Mouse (Mus musculus) heart, adult 11 months (tissue): ENCODE data around the gene Gm20388.
A peak's percentile ranks its signal among the peaks of the same experiment; 100 is the strongest.

ENCODE experiments used
- DNase-seq: peaks from one replicate; pipeline ENCODE4 v3.0.0; 2022

The Gm20388 gene

DNA sequence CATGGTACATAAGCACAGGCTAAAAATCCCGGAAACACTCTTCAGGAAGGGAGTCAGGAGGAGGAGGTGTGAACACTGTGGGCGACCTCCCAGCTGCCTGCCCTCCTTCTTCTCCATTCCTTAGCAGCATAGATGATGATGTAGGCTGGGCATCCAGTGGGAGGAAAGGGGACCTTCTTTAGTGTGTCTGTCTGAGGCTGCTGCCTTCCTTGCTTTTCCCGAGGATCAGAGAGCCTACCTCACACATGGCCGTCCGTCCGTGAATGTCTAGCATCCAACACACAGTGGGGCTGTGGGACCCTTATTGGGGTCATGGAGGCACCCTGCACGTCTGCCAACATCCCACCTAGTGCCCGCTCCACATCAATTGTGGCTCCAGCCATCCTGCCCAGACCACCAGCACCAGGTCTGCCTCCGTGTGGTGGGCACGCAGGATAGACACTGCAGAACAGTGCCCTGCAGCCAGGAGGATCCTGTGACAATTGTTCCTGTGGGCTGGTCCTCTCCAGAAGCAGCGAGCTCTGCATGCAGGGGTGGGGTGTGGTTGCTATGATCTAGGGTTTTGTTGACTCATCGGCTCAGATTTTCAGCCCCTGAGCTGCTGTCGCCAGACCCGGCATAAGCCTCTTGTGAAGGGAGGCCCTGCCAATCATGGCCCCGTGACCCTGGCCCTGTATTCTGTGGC is 2174.2 kb downstream of the Gm20388 start:
- no peak for DNase-seq

DNA sequence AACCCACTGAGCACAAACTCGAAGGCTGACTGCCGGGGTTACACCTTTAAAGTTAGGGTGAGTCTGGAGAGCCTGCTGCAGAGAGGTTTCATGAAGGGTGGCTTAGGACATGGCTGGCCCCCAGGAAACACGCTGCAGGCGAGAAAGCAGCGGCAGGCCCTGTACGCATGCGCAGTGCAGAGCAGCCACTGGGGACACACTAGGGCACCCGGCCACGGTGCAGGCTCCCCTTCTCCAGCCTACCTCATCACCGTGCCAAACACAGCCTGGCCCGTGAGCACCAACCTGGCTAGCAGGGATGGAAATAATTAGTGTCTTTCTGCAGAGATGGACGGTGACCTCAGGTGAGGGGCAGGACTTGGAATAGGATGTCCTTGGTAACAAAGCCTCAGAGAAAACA is 2175.4 kb downstream of the Gm20388 start:
- DNase-seq, result no peak

DNA sequence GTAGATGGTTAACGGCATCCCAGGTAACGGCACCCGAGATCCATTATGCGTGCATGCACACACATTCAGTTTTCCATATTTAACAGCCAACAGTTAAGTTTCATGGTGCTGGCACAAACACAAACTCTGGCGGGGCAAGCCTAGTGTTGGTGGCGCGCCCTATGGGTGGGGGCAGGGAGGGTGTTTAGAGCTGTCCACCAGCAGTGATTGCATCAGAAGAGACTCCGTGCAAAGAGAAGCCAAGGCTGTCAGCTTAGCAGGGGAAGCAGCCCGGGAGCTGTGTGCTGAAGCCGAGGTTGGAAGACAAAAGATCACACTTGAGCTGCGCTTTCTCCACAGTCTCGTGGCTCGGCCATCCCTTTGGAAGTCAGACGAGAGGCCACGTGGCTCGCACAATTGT is 2178.0 kb downstream of the Gm20388 start:
- no peak for DNase-seq

DNA sequence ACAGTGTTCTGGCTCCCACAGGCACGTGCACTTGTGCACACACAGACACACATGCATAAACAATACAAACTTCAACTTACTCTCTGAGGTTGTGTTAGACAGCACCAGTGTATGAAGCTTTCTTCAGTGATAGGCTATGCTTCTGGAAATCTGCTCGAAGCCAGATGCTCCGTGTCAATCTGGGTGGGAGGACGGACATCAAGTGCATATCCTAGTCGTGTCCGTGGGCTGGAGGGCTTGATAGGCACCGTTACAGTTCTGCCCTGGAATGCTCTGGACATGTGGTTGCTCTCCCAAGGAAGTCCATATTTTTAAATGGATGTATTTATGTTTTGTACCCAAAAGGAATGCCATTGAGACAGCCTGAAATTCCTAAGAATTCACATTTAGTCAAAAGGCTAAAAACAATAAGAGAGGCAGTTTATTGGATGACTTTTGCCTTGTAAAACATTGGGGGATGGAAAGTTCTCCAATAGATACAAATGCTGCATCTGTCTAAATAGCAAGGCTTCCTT is 2178.6 kb downstream of the Gm20388 start:
- no peak for DNase-seq

DNA sequence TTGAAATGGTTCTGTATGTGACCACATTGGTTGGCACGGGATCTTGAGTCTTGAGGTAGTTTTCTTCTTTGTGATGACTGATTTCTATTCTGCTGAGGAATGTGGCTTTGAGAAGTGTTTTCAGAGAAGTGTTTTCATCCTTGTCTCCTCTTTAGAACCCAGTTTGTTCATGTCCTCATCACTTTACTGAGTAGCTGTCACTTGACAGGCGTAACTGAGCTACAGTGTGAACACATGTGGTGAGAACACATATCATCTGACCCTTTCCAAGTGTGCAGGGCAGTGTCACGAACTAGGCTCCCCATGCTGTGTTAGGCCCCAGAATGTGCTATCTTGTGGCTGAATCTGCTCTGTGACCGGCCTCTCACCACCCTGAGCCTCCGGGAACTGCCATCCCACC is 2181.8 kb downstream of the Gm20388 start:
- no peak for DNase-seq

DNA sequence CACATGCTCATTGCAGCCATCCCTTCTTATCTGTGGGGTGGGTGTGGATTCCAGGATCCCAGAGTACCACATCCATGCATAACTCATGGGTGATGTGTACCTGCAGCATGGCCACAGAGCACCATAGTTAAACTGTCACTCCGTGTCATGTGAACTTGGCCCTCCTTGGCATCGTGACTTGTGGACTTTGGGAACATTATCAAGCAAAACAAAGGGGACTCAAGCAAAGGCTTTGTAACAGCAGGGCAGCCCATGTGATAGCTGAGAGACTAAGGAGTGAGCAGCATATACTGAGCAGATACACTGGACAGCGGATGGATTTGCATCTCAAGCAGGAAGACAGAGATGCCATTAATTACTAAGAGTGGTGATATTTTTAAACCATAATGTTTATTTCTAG is 2188.1 kb downstream of the Gm20388 start:
- DNase-seq, result no peak

DNA sequence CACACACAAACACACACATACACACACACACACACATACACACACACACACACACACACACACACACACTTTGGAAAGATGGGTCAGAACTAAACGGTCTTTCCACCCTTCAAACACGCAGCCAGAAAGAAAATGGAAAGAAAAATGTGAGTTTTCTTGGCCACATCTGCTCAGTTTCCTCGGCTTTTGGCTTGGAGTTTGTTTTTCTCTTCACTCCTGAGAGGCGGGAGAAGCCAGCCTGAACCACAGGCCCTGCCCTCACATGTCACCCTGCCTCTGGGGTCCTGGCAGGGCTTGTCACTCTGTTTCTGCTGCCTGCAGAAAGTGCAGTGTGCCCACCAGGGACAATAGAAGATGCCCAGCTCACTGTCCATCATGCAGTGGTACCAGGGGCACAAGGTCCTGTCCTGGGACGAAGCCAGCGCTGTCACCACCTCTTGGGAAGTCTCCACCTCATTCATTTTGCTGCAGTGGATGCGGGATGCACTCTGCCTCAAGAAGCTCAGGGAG is 2189.1 kb downstream of the Gm20388 start:
- peak; percentile 90 for DNase-seq

DNA sequence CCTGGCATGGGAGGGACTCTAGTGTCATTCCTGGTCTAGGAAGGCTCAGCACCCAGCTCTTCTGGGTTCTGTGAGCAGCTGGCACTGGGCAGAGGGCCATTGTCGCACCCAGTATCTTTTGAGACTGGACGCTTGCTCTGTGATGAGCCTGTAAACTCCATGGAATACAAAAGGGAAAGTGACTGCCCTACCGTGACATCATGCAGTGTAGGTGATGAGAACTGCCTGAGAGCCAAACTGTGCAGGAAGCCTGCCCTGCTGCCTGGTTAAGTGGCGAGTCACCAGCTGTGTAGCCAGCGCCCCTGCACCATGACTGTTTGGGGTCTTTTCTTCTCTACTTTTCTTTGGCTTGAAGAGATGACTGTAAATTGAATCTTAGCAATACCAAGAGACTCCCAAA is 2191.2 kb downstream of the Gm20388 start:
- DNase-seq, result no peak

DNA sequence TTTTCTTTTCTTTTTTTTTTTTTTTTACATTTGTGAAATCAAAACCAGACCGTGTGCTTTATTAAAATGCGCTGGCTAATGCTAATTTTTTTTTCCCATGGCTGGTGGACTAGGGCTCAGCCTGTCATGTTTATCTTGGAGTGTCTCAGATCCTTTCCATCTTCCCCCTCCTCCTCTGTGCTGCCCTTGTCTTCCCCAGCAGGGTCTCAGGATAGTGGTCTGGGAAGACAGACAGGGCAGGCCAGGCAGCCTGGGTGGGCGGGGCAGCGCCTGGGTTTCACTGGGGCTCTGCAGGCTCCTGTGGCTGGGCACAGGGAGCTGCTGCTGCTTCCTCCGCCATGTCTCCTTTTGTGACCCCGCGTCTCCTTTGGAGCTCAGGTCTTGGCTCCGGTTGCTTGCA is 2191.6 kb downstream of the Gm20388 start:
- DNase-seq, result no peak

DNA sequence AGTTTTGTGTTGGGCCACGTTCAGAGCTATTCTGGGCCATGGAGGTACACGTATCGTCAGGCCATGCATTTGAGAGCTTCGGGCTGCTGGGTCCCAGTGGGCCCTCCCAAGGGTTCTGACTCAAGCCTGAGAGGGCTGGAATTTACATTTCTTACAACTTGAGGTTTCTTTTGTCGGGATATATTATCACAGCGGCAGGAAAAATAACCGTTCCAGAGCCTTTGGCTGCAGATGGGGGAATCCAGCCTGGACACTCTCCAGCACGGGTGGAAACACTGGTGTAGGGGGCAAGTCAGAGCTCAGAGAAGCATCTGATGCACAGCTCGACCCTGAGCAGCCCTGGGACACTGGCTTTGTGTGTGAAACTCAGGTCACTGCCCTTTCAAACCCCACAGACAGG is 2192.6 kb downstream of the Gm20388 start:
- DNase-seq, result no peak

DNA sequence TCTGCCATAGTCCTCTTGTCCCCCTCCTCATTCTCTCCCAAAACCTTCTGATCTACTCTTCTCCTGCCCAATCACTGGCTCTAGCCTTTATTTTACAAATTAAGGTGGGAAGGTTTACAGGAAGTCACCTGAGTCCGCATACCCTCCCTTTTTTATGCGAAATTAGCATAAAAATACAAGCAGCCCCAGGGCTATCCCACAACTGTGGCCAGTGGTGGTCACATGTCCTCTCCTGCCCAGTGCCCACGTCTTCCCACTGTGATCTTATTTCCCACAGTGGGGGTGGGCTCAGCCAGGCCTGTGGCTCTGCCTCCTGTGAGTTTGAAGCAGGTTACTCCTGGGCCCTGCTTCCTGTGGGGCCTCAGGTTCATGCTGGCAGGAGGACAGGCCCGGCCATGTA is 2194.0 kb downstream of the Gm20388 start:
- DNase-seq, result no peak

DNA sequence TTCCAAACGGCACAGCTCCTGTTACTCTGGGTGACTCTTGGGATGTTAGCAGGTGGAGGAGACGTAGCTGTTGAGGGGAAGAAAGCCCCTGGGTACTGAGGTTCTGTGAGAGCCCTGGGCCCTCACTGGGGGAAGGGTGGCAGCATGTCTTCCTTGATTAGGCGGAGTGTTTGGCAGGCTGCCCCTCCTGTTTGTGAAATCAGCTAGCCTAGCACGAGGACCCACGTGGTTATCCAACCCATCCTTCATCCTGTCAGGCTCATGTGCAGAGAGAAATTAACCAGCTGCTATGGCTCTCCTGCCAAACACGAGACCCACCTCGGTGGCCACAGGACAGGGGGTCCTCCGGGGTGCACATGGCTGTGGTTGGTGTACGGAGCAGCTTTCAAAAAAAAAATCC is 2195.6 kb downstream of the Gm20388 start:
- DNase-seq, result peak; percentile 98

DNA sequence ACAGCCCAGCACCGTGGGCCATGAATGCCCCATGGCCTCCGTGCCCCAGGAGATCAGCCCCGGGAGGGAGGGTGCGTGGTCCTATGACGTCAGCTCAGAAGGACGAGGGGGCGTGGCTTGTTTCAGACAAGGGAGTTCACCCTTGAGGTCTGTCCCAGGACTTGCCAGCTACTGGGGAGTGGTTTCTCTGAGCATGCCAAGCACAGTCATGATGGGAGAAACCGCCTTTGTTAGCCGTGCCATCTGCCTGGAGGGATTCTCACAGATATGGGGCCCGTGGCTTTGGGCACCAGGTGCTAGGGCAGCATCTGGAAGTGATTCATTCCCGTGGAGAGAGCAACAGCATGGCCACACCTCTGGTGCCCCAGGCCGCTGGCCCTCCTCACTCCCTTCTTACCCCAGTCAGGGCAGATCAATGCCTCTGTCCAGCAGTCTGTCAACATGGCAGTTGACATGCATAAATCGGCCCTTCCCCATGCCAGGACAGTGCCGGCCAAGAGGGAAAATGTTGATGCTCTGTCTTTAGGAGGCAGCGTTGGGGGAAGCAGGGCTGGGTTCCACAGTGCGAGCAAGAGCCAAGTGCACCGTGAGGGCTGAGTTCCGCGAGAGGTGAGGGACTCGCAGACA is 2199.7 kb downstream of the Gm20388 start:
- peak; percentile 94 for DNase-seq

DNA sequence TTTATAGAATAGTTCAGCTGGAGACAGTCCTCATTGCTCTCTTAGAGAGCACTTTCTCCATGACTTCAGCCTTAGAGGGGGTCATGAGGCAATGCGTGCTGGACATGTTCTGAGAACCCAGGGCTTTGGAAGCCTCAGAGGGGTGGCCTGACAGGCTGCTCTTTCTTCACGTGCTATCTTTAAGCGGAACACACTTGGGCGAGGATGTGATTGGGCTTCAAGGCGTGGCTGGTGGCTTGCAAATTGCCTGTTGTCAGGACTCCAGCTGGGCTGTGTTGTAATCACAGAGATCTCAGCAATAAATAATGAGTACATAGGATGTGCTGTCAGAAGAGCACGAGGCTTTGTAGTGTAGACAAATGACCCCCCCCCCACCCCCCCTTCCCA is 2200.2 kb downstream of the Gm20388 start:
- DNase-seq, result peak; percentile 95

DNA sequence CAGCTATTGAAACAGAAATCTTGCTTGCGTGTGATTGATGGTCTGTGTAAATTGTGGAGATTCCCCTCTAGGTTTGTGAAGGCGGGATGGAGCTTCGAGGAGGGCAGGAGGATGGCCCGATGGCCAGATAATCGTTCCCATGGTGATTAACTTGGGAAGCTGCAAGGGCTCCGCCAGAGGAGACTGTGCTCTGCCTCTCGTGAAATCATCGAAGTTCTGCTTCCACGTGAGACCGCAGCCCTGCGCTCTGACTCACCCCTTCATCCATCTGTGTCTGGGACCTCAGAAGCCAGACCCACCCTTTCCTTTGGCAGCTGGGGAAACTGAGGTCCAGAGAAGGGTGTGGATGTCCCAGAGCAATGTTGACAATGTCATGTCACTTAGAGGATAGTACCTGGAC is 2201.1 kb downstream of the Gm20388 start:
- peak; percentile 96 for DNase-seq

DNA sequence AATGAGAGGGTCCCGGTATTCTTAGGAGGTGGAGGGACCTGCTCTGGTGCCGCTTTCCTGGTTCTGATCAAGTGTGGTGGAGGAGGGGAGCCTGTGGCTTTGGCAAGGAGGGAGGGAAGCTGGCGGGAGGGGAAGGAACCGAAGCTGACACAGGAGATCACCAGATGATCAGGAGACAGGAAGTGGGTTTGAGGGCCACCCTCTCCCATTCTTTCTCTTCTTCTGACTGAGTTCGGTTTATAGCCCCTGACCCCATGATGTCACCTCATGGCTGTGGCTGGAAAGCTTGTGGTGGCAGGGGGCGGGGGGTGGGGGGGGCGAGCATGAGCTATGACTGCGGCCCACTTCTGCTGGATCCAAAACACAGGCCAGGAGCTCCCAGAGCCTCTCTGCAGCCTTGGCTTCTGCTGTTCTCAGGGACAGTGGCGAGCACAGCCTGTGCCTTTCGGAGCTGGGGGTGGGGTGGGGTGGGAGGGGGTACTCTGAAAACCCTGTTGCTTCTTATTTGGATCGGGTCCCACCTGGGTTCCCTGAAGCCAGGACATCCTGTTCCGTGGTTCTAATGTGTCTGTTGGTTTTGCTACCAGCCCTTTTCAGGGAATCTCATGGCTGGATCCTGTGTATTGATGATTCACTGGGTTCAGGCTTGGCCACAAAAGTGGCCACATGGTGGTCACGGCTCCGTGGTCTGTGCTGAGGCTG is 2201.8 kb downstream of the Gm20388 start:
- DNase-seq, result peak; percentile 96

DNA sequence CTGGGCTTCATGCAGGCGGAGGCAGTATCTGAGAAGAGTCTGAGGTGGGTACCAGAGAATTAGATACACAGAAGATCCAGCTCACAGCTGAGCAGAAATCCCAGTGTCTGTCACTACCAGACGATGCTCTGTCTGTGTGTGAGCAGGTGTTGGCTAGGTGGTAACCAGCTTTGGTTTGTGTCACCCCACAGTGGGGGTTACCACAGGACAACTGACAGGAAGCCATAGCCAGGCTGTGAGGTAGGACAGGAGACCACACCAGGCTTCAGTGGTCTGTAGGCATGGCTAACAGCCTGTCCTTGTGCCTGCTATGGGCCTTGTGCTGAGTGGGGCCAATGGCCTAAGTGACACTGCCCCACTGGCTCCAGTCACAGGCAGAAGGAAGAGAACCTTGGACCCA is 2204.2 kb downstream of the Gm20388 start:
- no peak for DNase-seq

DNA sequence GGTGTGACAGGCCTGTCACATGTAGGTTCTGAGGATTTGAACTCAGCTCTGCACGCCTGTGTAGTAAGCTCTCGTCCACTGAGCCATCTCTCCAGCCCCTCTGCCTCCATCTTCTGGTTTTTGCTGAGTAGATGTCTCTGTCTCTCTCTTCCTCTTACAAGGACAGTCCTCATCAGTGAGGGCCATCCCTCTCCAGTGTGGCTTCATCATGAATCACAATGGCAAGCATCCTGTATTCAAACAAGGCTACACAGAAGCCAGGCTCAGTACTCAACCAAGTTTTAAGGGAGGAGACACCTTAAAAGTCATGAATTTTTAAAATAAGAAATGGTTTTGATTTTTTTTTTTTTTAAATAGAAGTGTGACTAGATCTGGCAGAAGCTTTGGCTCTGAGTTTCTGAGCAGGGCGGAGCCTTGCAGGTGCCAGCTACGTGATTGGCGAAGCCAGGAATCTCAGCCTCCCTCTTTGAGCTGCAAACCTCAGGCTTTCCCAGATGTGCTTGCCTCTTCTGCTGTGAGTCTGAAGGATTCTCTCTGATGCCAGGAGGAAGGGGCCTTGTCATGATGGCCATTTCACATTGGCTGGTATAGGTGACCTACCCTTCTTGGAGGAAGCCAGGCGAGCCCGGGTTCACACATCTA is 2206.2 kb downstream of the Gm20388 start:
- no peak for DNase-seq

DNA sequence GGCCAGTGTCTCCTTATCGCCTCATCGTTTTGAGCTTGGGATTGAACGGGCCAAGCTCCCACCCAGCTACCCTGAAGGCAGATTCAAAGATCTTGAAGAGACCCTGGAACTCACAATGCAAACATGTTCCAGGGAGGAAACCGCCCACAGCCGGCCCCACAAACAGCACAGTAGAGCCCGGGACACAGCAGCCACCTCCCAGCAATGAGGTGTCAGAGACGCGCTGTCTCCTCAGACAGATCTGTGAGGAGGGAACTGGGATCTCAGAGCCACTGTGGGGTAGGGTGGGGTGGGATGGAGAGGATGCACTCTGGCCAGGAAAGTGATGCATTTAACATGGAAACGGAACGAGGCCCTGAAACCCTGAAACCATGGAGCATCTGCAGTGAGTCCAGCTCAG is 2207.5 kb downstream of the Gm20388 start:
- DNase-seq, result no peak

DNA sequence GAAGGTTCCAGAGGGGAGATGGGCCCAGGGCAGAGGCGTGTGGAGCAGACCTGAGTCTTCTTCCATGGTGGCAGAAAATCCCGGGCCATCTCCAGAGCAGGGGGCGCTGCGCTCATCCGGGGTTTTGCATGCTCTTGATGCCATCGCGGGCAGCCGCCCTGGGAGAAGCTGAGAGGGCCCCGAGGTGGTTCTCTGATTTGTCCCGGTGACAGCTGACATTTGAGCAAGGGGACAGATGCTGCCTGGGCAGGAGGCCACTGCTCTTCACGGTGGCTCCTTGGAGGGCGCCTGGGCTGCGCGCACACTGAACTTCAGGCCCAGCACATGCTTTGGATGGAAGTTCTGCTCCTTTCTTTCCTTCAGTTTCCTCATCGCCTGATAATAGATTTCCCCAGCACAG is 2207.9 kb downstream of the Gm20388 start:
- no peak for DNase-seq

DNA sequence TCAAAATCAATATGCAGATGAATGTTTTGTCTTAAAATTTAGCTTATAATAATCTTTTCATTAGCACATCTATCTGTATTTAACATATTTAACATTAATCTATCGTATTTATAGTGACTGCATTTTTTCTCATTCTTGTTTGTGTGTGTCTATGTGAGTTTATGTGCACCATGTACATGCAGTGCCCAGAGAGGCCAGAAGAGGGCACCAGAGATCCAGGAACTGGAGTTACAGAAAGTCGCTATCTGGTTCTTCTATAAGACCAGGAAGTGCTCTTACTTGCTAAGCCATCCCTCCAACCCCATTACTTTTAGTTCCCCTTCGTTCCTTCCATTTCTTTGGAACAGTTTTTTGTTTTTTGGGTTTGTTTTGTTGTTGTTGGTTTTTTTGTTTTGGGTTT is 2213.7 kb downstream of the Gm20388 start:
- DNase-seq, result no peak

DNA sequence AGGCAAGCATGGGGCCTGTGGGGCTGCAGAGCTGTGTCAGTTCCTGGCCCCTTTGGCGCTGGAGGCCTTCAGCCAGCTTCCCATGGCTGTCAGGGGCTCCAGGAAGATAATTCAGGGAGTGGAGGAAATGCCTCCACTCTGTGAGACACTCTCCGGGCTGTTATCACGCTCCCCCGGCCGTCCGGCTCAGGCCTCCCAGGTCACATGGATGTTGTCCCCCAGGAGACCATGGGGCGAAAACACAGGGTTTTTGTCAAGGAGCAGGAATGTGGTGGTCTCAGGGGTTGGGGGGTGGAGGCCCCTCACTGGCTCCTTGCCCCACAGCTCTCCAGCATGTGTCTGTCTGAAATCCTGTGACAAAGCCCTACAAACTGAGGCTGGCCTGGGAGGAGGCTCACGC is 2216.0 kb downstream of the Gm20388 start:
- peak; percentile 94 for DNase-seq

DNA sequence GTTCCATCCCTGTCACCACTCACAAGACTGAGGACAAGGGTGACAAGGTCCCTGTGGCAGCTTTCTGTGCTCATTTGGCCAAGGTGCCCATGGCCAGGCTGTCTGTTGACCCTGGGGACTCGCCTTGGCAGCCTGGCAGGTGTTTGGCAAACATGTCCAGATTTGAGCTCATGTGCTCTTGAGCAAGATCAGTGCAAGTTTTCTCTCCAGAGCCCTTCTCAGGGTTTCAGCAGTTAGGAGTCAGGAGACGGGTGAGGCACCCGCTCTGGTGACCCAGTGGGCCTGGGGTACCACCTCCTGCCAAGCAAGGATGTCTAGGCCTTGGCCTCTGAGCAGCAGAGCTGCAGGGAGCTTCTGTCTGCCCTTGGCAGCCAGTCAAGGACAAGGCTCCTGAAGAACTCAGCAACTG is 2223.5 kb downstream of the Gm20388 start:
- peak; percentile 95 for DNase-seq
